Mouse (Mus musculus) liver, embryonic 14.5 days (tissue): ENCODE results near the gene Stum.

Source experiments
- CTCF ChIP-seq: IDR thresholded peaks from 2 replicates; pipeline ENCODE4 v1.5.1; 2016; ENCODE audit warnings: antibody characterized with exemption, low read depth, control low read depth
- EP300 ChIP-seq: IDR thresholded peaks from 2 replicates; pipeline ENCODE4 v1.6.1; 2016; ENCODE audit warnings: antibody characterized with exemption, low read depth

DNA sequence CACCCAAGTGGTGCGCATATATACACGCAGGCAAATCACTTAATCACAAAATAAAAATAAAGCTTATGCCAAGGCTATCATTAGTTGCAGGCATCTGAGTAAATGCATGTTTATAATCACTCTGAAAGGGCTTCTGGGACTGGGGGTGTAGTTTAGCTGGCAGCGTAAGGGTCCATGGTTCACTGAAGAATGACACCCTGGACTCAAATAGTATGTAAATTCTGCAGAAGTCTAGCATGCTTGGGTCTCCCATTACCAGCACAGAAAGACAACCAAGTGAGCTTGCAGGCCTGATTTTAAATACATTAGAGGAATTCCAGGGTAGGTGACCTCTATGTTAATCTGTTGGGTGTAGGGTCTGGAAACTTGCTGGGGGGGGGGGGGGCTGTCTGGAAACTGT, 16.5 kb upstream of the Stum start:
- TF ChIP-seq CTCF = no peak
- TF ChIP-seq EP300 = no peak
